Comparison of ENCODE assay signal across 21 mouse cellular contexts in the genomic region with DNA sequence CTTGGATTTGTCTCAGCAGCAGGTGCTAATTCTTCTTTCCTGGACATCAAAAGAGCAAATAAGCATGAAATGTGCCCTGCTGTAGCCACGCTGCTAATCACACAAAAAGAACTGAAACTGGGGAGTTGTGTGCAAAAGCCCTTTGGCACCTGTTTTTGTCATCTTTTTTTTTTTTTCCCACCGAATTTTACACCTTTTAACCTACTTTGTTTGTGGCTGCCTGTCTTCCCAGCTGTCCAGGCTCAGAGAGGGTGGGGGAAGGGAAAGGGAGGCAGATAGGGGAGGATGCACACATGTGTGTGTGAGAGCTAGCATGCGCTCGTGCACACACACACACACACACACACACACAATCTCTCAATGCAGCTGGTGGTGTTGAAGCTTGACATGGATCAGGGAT.
DNase-seq lines count a peak whose midpoint lies in the region.
"Had no signal": no experiment of that assay in that cellular context is flagged by ENCODE, and none has a peak within 500 bp of the region (broad histone marks: within the 10 kb centered on the region; RNA-seq: fewer than 3 reads in every experiment).

No protein-coding gene starts in this region.

- peak; percentile 33 for DNase-seq in heart, adult 11 months
- DNase-seq in heart, postnatal 14 days, result no peak
- peak; percentile 83 for DNase-seq in A20 (ENCODE audit: low read depth, low spot score)
- peak; percentile 15 to 39 for DNase-seq in thymus, adult 18-20 months
- peak; percentile 42 for DNase-seq in thymus, postnatal 25 days
- no peak for DNase-seq in adrenal gland, postnatal 36 days
- DNase-seq in yolk sac, embryonic 10.5 days (ENCODE audit: low spot score), result no peak
- DNase-seq: adrenal gland, adult 8-10 months; cerebellum, adult 11 months; cerebellum, adult 9-10 months; cerebellum, postnatal 36 days; gastrocnemius, adult 2 months; kidney, adult 8-10 months; kidney, postnatal 4 days; layer of hippocampus, postnatal 36 days; left cerebral cortex, postnatal 4 days; liver, embryonic 13.5 days; lung, adult 18-20 months; lung, postnatal 4 days; right cerebral cortex, adult 18-20 months; right cerebral cortex, postnatal 4 days had no signal

- intact Hi-C loops in heart, postnatal 14 days (cut with DNase I), result no loop called here

Comparison
In these comparisons a context has a peak if more than half of its experiments do, and no peak if none do; other contexts are left out.
1. DNase-seq: peak in heart, adult 11 months (single experiment), A20 (single experiment), thymus, adult 18-20 months (2 of 2) and thymus, postnatal 25 days (single experiment); none in heart, postnatal 14 days (0 of 2), adrenal gland, postnatal 36 days (0 of 2) and yolk sac, embryonic 10.5 days (single experiment).